Mouse (Mus musculus): ENCODE measurements around the gene Ppp1r3d. TPM values are rescaled to one million over a fixed set of nuclear protein-coding genes. Genes with fewer than 3 reads are reported as not detected.

Ppp1r3d gene
- polyA plus RNA-seq (2012; rRNA removed) (0.45 and 0.47 TPM in 2 replicates), polyA plus RNA-seq (2014; fragmentation: Nextera tagmentation; extraction: Ambion mirVana) (0.42 and 0.52 TPM in 2 replicates)

- H3K36me3 ChIP-seq (replicated peaks; ENCODE audit: control insufficient read depth, insufficient read depth, low read depth), result no peaks in the 10 kb centered on the region
- ATAC-seq (ENCODE audit: insufficient read depth) (peak; percentile 39; the same call in 1 of the 2 replicates), DNase-seq (ENCODE audit: low read depth in 3 of 3, low spot score in 3 of 3) (peak in 1 of 3 experiments; percentile 4)
- TF ChIP-seq CTCF (IDR thresholded peaks at IDR 0.05; ENCODE audit: low read depth) (no peak), EP300 (IDR thresholded peaks at IDR 0.05; ENCODE audit: low read depth) (no peak)
- H3K4me3 ChIP-seq (ENCODE audit: insufficient read depth in 1 of 2, low read depth in 2 of 2, low read length in 2 of 2), result peak within 1 kb of the TSS; percentile 46 to 50
- under 1% methylated on average over 67 of the region's 74 CpGs for WGBS (ENCODE audit: insufficient replicate concordance)
- H3K4me2 ChIP-seq (ENCODE audit: low read depth), result peak within 1 kb of the TSS; percentile 62
- peaks cover 0 to 7% of the 10 kb centered on the region in 2 experiments; a peak in 1 of 4 replicates for H3K4me1 ChIP-seq (replicated peaks; ENCODE audit: control insufficient read depth in 2 of 2, insufficient read depth in 2 of 2, low read length in 1 of 2)
- peaks cover 17% of the 10 kb centered on the region for H3K27me3 ChIP-seq (ENCODE audit: control insufficient read depth, insufficient read depth, low read length)
- no peaks in the 10 kb centered on the region for H3K9me3 ChIP-seq (ENCODE audit: control insufficient read depth, low read length)
- H3K9ac ChIP-seq (replicated peaks), result no peak within 1 kb of the TSS
- no peak within 1 kb of the TSS for H3K27ac ChIP-seq
Observed at GRCm38 (mm10) chr2:178414261-178415149, at the start of gene Ppp1r3d, which contains the start of gene Fam217b. Gene Ppp1r3d, minus strand, starts transcription at chr2:178414472. Gene Fam217b, plus strand, starts transcription at chr2:178414524.

- ATAC-seq (ENCODE audit: insufficient read depth), result no peak
- TF ChIP-seq EP300 (IDR thresholded peaks at IDR 0.05; ENCODE audit: low read depth), result no peak
- TF ChIP-seq CTCF (IDR thresholded peaks at IDR 0.05; ENCODE audit: low read depth), result no peak
- Histone ChIP-seq H3K27me3 (ENCODE audit: control insufficient read depth, insufficient read depth, low read length) (no peaks in the 10 kb centered on the region), H3K36me3 (replicated peaks; ENCODE audit: control insufficient read depth, insufficient read depth, low read depth) (no peaks in the 10 kb centered on the region), H3K4me2 (ENCODE audit: low read depth) (no peak overlapping the region), H3K27ac (no peak overlapping the region), H3K4me3 (ENCODE audit: insufficient read depth in 1 of 2, low read depth in 2 of 2, low read length in 2 of 2) (no peak overlapping the region), H3K9ac (replicated peaks) (no peak overlapping the region), H3K9me3 (ENCODE audit: control insufficient read depth, low read length) (no peaks in the 10 kb centered on the region), H3K4me1 (replicated peaks; ENCODE audit: control insufficient read depth in 2 of 2, insufficient read depth in 2 of 2, low read length in 1 of 2) (no peaks in the 10 kb centered on the region)
- DNase-seq (ENCODE audit: low read depth in 3 of 3, low spot score in 3 of 3), result no peak
- 38% methylated on average over 5 of the region's 5 CpGs for WGBS (ENCODE audit: insufficient replicate concordance)
Observed at GRCm38 (mm10) chr2:178460353-178460752, 46.1 kb upstream of the Ppp1r3d start.

GRCm38 (mm10) chr2:178457414-178457813, 43.1 kb upstream of the Ppp1r3d start:
- no peak overlapping the region for H3K4me2 ChIP-seq (ENCODE audit: low read depth)
- H3K9me3 ChIP-seq (ENCODE audit: control insufficient read depth, low read length), result no peaks in the 10 kb centered on the region
- H3K4me1 ChIP-seq (replicated peaks; ENCODE audit: control insufficient read depth in 2 of 2, insufficient read depth in 2 of 2, low read length in 1 of 2), result no peaks in the 10 kb centered on the region
- H3K4me3 ChIP-seq (ENCODE audit: insufficient read depth in 1 of 2, low read depth in 2 of 2, low read length in 2 of 2), result no peak overlapping the region
- 68% methylated on average over 6 of the region's 6 CpGs for WGBS (ENCODE audit: insufficient replicate concordance)
- no peak overlapping the region for H3K27ac ChIP-seq
- H3K36me3 ChIP-seq (replicated peaks; ENCODE audit: control insufficient read depth, insufficient read depth, low read depth), result no peaks in the 10 kb centered on the region
- no peaks in the 10 kb centered on the region for H3K27me3 ChIP-seq (ENCODE audit: control insufficient read depth, insufficient read depth, low read length)
- TF ChIP-seq EP300 (IDR thresholded peaks at IDR 0.05; ENCODE audit: low read depth) (no peak), CTCF (IDR thresholded peaks at IDR 0.05; ENCODE audit: low read depth) (no peak)
- ATAC-seq (ENCODE audit: insufficient read depth) (no peak), DNase-seq (ENCODE audit: low read depth in 3 of 3, low spot score in 3 of 3) (no peak)
- no peak overlapping the region for H3K9ac ChIP-seq (replicated peaks)

GRCm38 (mm10) chr2:178454664-178455516, 40.6 kb upstream of the Ppp1r3d start:
- 33% methylated on average over 17 of the region's 17 CpGs for WGBS (ENCODE audit: insufficient replicate concordance)
- Histone ChIP-seq H3K4me2 (ENCODE audit: low read depth) (no peak overlapping the region), H3K4me3 (ENCODE audit: insufficient read depth in 1 of 2, low read depth in 2 of 2, low read length in 2 of 2) (no peak overlapping the region), H3K4me1 (replicated peaks; ENCODE audit: control insufficient read depth in 2 of 2, insufficient read depth in 2 of 2, low read length in 1 of 2) (no peaks in the 10 kb centered on the region), H3K27me3 (ENCODE audit: control insufficient read depth, insufficient read depth, low read length) (no peaks in the 10 kb centered on the region), H3K9me3 (ENCODE audit: control insufficient read depth, low read length) (no peaks in the 10 kb centered on the region), H3K27ac (no peak overlapping the region), H3K9ac (replicated peaks) (no peak overlapping the region), H3K36me3 (replicated peaks; ENCODE audit: control insufficient read depth, insufficient read depth, low read depth) (no peaks in the 10 kb centered on the region)
- TF ChIP-seq CTCF (IDR thresholded peaks at IDR 0.05; ENCODE audit: low read depth) (no peak), EP300 (IDR thresholded peaks at IDR 0.05; ENCODE audit: low read depth) (no peak)
- DNase-seq (ENCODE audit: low read depth in 3 of 3, low spot score in 3 of 3), result no peak
- ATAC-seq (ENCODE audit: insufficient read depth), result no peak
